Mouse (Mus musculus) ovary, adult 18-20 months (tissue): ENCODE data around the gene Olfr1472.
"Not testable (repeated sequence)": the region's sequence is repeated elsewhere in the genome, so short reads cannot be mapped to it uniquely, and the experiment has no call there.

ENCODE experiments used
- DNase-seq: peaks from one replicate; pipeline ENCODE4 v3.0.0; 2022; ENCODE audit warnings: low spot score, mixed read lengths

Gene Olfr1472

GRCm38 (mm10) chr19:13455986-13456385 is at the start of gene Olfr1472:
TSS of gene Olfr1472 (minus strand) at chr19:13456086.
- DNase-seq: no peak

GRCm38 (mm10) chr19:13500246-13500645 is 44.4 kb upstream of the Olfr1472 start, which contains the start of gene Olfr1477:
TSS of gene Olfr1477 (plus strand) at chr19:13500546.
- no peak for DNase-seq

GRCm38 (mm10) chr19:13480096-13480495 is 24.2 kb upstream of the Olfr1472 start, which contains the start of gene Olfr1475:
TSS of gene Olfr1475 (minus strand) at chr19:13480196.
- DNase-seq: no peak

- DNase-seq: not testable (repeated sequence)
Measured at GRCm38 (mm10) chr19:13469265-13469664, 13.4 kb upstream of the Olfr1472 start, which contains the start of gene Olfr1474. TSS of gene Olfr1474 (plus strand) at chr19:13469565.

GRCm38 (mm10) chr19:13443109-13443508 is 12.8 kb downstream of the Olfr1472 start, which contains the start of gene Olfr1471:
TSS of gene Olfr1471 (plus strand) at chr19:13443409.
- not testable (repeated sequence) for DNase-seq

- DNase-seq: no peak
Measured at GRCm38 (mm10) chr19:13407549-13407948, 48.3 kb downstream of the Olfr1472 start, which contains the start of gene Olfr1469. TSS of gene Olfr1469 (plus strand) at chr19:13407849.
